Mouse (Mus musculus) mammary gland, adult 2 months (tissue): ENCODE measurements around the gene Adam30. TPM values are rescaled to one million over a fixed set of nuclear protein-coding genes. Genes with fewer than 3 reads are reported as not detected.

Experiments
- polyA plus RNA-seq: library from polyadenylated mRNA; depleted of rRNA; stranded (reverse); fragments of >200 nt; gene quantifications from 2 replicates; pipeline ENCODE4 v1.2.3, GENCODE M21; 2012; ENCODE audit warnings: low replicate concordance; rRNA removed

Adam30 gene
- 0.03 TPM in 1 of 2 replicates, not detected in the other for polyA plus RNA-seq

GRCm38 (mm10) chr3:98160330-98160729 lies at the start of gene Adam30:
Adam30 (plus strand) TSS chr3:98160630.

Other genes with a start within 250 kb of the Adam30 start
- gene Notch2, start 147.1 kb upstream of the Adam30 start, polyA plus RNA-seq: 39.9 and 54.6 TPM in 2 replicates
- not detected in 2 replicates for gene Reg4, start 61.5 kb downstream of the Adam30 start, polyA plus RNA-seq
- gene Hmgcs2, start 119.8 kb downstream of the Adam30 start, polyA plus RNA-seq: 18.0 and 19.2 TPM in 2 replicates
- gene Phgdh, start 179.4 kb downstream of the Adam30 start, polyA plus RNA-seq: 123 and 142 TPM in 2 replicates
- gene Zfp697, start 221.8 kb downstream of the Adam30 start, polyA plus RNA-seq: 2.9 and 5.3 TPM in 2 replicates